Mouse (Mus musculus): ENCODE results near the gene Pex14.
"Not testable (repeated sequence)": the region's sequence is repeated elsewhere in the genome, so short reads cannot be mapped to it uniquely, and the experiment has no call there.

Gene Pex14

GRCm38 (mm10) chr4:149103875-149104561 is 4.3 kb upstream of the Pex14 start, which contains the start of gene Dffa:
Gene Dffa (plus strand): TSS chr4:149104146.
- DNase-seq (ENCODE audit: low read depth): peak; percentile 88

- DNase-seq (ENCODE audit: low read depth): peak; percentile 77
These were observed 1.8 kb upstream of the Pex14 start for GRCm38 (mm10) chr4:149101456-149101855.

GRCm38 (mm10) chr4:149100449-149100848 is 773 bp upstream of the Pex14 start:
- DNase-seq (ENCODE audit: low read depth): not testable (repeated sequence)

- no peak for DNase-seq (ENCODE audit: low read depth)
These were observed 1.1 kb downstream of the Pex14 start for GRCm38 (mm10) chr4:149098571-149098970.

- no peak for DNase-seq (ENCODE audit: low read depth)
These were observed 1.7 kb downstream of the Pex14 start for GRCm38 (mm10) chr4:149097956-149098355.

- DNase-seq (ENCODE audit: low read depth): no peak
These were observed 8.3 kb downstream of the Pex14 start for GRCm38 (mm10) chr4:149091364-149091763.

GRCm38 (mm10) chr4:149085381-149085780 is 14.3 kb downstream of the Pex14 start:
- DNase-seq (ENCODE audit: low read depth): no peak

GRCm38 (mm10) chr4:149081528-149081927 is 18.1 kb downstream of the Pex14 start:
- no peak for DNase-seq (ENCODE audit: low read depth)

- no peak for DNase-seq (ENCODE audit: low read depth)
These were observed 19.6 kb downstream of the Pex14 start for GRCm38 (mm10) chr4:149080111-149080510.

- no peak for DNase-seq (ENCODE audit: low read depth)
These were observed 20.0 kb downstream of the Pex14 start for GRCm38 (mm10) chr4:149079629-149080028.

GRCm38 (mm10) chr4:149078261-149078660 is 21.4 kb downstream of the Pex14 start:
- peak; percentile 51 for DNase-seq (ENCODE audit: low read depth)

GRCm38 (mm10) chr4:149075871-149076575 is 23.7 kb downstream of the Pex14 start:
- peak; percentile 80 for DNase-seq (ENCODE audit: low read depth)

- DNase-seq (ENCODE audit: low read depth): no peak
These were observed 24.6 kb downstream of the Pex14 start for GRCm38 (mm10) chr4:149075073-149075472.

- no peak for DNase-seq (ENCODE audit: low read depth)
These were observed 32.8 kb downstream of the Pex14 start for GRCm38 (mm10) chr4:149066672-149067551.

GRCm38 (mm10) chr4:149064061-149064854 is 35.4 kb downstream of the Pex14 start:
- DNase-seq (ENCODE audit: low read depth): no peak

- no peak for DNase-seq (ENCODE audit: low read depth)
These were observed 37.0 kb downstream of the Pex14 start for GRCm38 (mm10) chr4:149062406-149063318.

- no peak for DNase-seq (ENCODE audit: low read depth)
These were observed 38.3 kb downstream of the Pex14 start for GRCm38 (mm10) chr4:149061432-149061718.

GRCm38 (mm10) chr4:149060621-149061431 is 38.9 kb downstream of the Pex14 start:
- no peak for DNase-seq (ENCODE audit: low read depth)

GRCm38 (mm10) chr4:149059713-149060112 is 40.0 kb downstream of the Pex14 start:
- DNase-seq (ENCODE audit: low read depth): no peak

GRCm38 (mm10) chr4:149058298-149058697 is 41.4 kb downstream of the Pex14 start:
- DNase-seq (ENCODE audit: low read depth): no peak
